Mouse (Mus musculus): Measurements from ENCODE around the gene Bricd5. TPM values are rescaled to one million over a fixed set of nuclear protein-coding genes. Genes with fewer than 3 reads are reported as not detected.
"Not testable (repeated sequence)": the region's sequence is repeated elsewhere in the genome, so short reads cannot be mapped to it uniquely, and the experiment has no call there.

Bricd5 gene
- total and polyA plus RNA-seq, 2 experiments = 0.67 TPM; not detected in 1

- Histone ChIP-seq H3K36me3 (ENCODE audit: control insufficient read depth, insufficient read depth, low read length) (peaks cover 2% of the 10 kb centered on the region; the same call in 1 of the 2 replicates), H3K27me3 (ENCODE audit: control insufficient read depth, insufficient read depth, low read length) (no peaks in the 10 kb centered on the region), H3K9ac (ENCODE audit: low read depth, low read length) (peak overlapping the region; percentile 23; the same call in 1 of the 2 replicates), H3K27ac (replicated peaks; ENCODE audit: insufficient read depth, low read depth, low read length) (no peak overlapping the region; the same call in 1 of the 2 replicates), H3K4me1 (ENCODE audit: control insufficient read depth, insufficient read depth, low read length) (peaks cover 4% of the 10 kb centered on the region), H3K4me3 (ENCODE audit: insufficient read depth, low read depth, low read length) (peak overlapping the region; percentile 63), H3K79me2 (ENCODE audit: control insufficient read depth, insufficient read depth, low read length) (no peaks in the 10 kb centered on the region; the same call in 1 of the 2 replicates)
- TF ChIP-seq CTCF (IDR thresholded peaks at IDR 0.05; ENCODE audit: low read depth, low read length) = no peak
- no peak for TF ChIP-seq POLR2A (IDR thresholded peaks at IDR 0.05; ENCODE audit: extremely low read depth, insufficient read depth, low read length)
- DNase-seq (ENCODE audit: extremely low read depth, low read depth, low spot score) = no peak
- WGBS = 3% methylated on average over 14 of the region's 14 CpGs
Measured at GRCm38 (mm10) chr17:24454218-24454755, 19.4 kb upstream of the Bricd5 start.

- peak overlapping the region; percentile 63 for H3K4me3 ChIP-seq (ENCODE audit: insufficient read depth, low read depth, low read length)
- H3K9ac ChIP-seq (ENCODE audit: low read depth, low read length) = peak overlapping the region; percentile 85
- TF ChIP-seq CTCF (IDR thresholded peaks at IDR 0.05; ENCODE audit: low read depth, low read length) = no peak
- TF ChIP-seq POLR2A (IDR thresholded peaks at IDR 0.05; ENCODE audit: extremely low read depth, insufficient read depth, low read length) = peak; percentile 94
- peak overlapping the region; percentile 86 for H3K27ac ChIP-seq (replicated peaks; ENCODE audit: insufficient read depth, low read depth, low read length)
- no peaks in the 10 kb centered on the region; the same call in 1 of the 2 replicates for H3K79me2 ChIP-seq (ENCODE audit: control insufficient read depth, insufficient read depth, low read length)
- peaks cover 2% of the 10 kb centered on the region; the same call in 1 of the 2 replicates for H3K36me3 ChIP-seq (ENCODE audit: control insufficient read depth, insufficient read depth, low read length)
- H3K27me3 ChIP-seq (ENCODE audit: control insufficient read depth, insufficient read depth, low read length) = no peaks in the 10 kb centered on the region
- H3K4me1 ChIP-seq (ENCODE audit: control insufficient read depth, insufficient read depth, low read length) = peaks cover 4% of the 10 kb centered on the region
- WGBS = under 1% methylated on average over 67 of the region's 67 CpGs
- DNase-seq (ENCODE audit: extremely low read depth, low read depth, low spot score) = peak; percentile 97
Measured at GRCm38 (mm10) chr17:24454756-24455522, 18.7 kb upstream of the Bricd5 start.

GRCm38 (mm10) chr17:24455523-24456206 lies 18.0 kb upstream of the Bricd5 start:
- H3K36me3 ChIP-seq (ENCODE audit: control insufficient read depth, insufficient read depth, low read length); H3K4me3 ChIP-seq (ENCODE audit: insufficient read depth, low read depth, low read length); H3K4me1 ChIP-seq (ENCODE audit: control insufficient read depth, insufficient read depth, low read length); H3K27me3 ChIP-seq (ENCODE audit: control insufficient read depth, insufficient read depth, low read length); H3K79me2 ChIP-seq (ENCODE audit: control insufficient read depth, insufficient read depth, low read length); DNase-seq (ENCODE audit: extremely low read depth, low read depth, low spot score): not testable (repeated sequence)
- peak overlapping the region; percentile 29; the same call in 1 of the 2 replicates for H3K9ac ChIP-seq (ENCODE audit: low read depth, low read length)
- peak overlapping the region; percentile 42; the same call in 1 of the 2 replicates for H3K27ac ChIP-seq (replicated peaks; ENCODE audit: insufficient read depth, low read depth, low read length)
- WGBS = 23% methylated on average over 10 of the region's 10 CpGs

GRCm38 (mm10) chr17:24461580-24461979 lies 12.1 kb upstream of the Bricd5 start:
- peak; percentile 45 for DNase-seq (ENCODE audit: extremely low read depth, low read depth, low spot score)

GRCm38 (mm10) chr17:24462932-24463331 lies 10.8 kb upstream of the Bricd5 start:
- H3K9ac ChIP-seq (ENCODE audit: low read depth, low read length) = no peak overlapping the region
- DNase-seq (ENCODE audit: extremely low read depth, low read depth, low spot score) = no peak
- no peaks in the 10 kb centered on the region for H3K27me3 ChIP-seq (ENCODE audit: control insufficient read depth, insufficient read depth, low read length)
- no peaks in the 10 kb centered on the region for H3K79me2 ChIP-seq (ENCODE audit: control insufficient read depth, insufficient read depth, low read length)
- no peak overlapping the region for H3K27ac ChIP-seq (replicated peaks; ENCODE audit: insufficient read depth, low read depth, low read length)
- TF ChIP-seq POLR2A (IDR thresholded peaks at IDR 0.05; ENCODE audit: extremely low read depth, insufficient read depth, low read length) = no peak
- TF ChIP-seq CTCF (IDR thresholded peaks at IDR 0.05; ENCODE audit: low read depth, low read length) = no peak
- WGBS = 100% methylated on average over 1 of the region's 1 CpGs
- no peak overlapping the region for H3K4me3 ChIP-seq (ENCODE audit: insufficient read depth, low read depth, low read length)
- H3K4me1 ChIP-seq (ENCODE audit: control insufficient read depth, insufficient read depth, low read length) = no peaks in the 10 kb centered on the region
- no peaks in the 10 kb centered on the region for H3K36me3 ChIP-seq (ENCODE audit: control insufficient read depth, insufficient read depth, low read length)

More at GRCm38 (mm10) chr17:24461580-24461979, 12.1 kb upstream of the Bricd5 start:
- Histone ChIP-seq H3K4me1 (ENCODE audit: control insufficient read depth, insufficient read depth, low read length) (no peaks in the 10 kb centered on the region), H3K79me2 (ENCODE audit: control insufficient read depth, insufficient read depth, low read length) (no peaks in the 10 kb centered on the region), H3K27me3 (ENCODE audit: control insufficient read depth, insufficient read depth, low read length) (no peaks in the 10 kb centered on the region), H3K36me3 (ENCODE audit: control insufficient read depth, insufficient read depth, low read length) (no peaks in the 10 kb centered on the region), H3K9ac (ENCODE audit: low read depth, low read length) (no peak overlapping the region), H3K4me3 (ENCODE audit: insufficient read depth, low read depth, low read length) (no peak overlapping the region), H3K27ac (replicated peaks; ENCODE audit: insufficient read depth, low read depth, low read length) (no peak overlapping the region)
- peak; percentile 23; the same call in 1 of the 2 replicates for TF ChIP-seq CTCF (IDR thresholded peaks at IDR 0.05; ENCODE audit: low read depth, low read length)
- no peak for TF ChIP-seq POLR2A (IDR thresholded peaks at IDR 0.05; ENCODE audit: extremely low read depth, insufficient read depth, low read length)
- 80% methylated on average over 2 of the region's 2 CpGs for WGBS
